Mouse (Mus musculus): ENCODE data around the gene Coq9. TPM values are rescaled to one million over a fixed set of nuclear protein-coding genes. Genes with fewer than 3 reads are reported as not detected.

Coq9 gene
- 32.7 TPM for polyA plus RNA-seq (2014; fragmentation: Illumina TruSeq; extraction: RNeasy Lipid Tissue Mini Kit (QIAGEN cat#74804); ENCODE audit: insufficient read depth, low read depth, low replicate concordance)

GRCm38 (mm10) chr8:94837662-94838574 is at the start of gene Coq9, which contains the start of gene Ciapin1:
TSS of gene Coq9 (plus strand) at chr8:94838321.
TSS of gene Ciapin1 (minus strand) at chr8:94838358.

DNA sequence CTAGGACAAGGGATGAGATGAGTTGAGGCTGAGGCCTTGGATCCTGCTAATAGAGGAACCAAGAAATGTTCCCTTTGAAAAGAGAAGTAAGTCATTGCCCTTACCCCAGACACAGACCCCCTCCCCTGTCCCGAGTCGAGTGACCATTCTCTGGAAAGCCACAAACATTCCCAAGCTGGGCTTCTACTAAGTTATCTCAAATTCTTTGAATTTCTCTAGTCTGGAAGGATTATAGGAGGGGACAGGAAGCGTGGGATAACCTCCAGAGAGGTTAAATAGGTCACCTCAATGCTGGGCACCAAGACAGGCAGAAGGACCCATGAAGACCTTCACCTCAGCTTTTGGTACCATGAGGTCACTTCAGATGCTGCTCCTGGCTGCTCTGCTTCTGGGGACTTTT is 28.0 kb upstream of the Coq9 start, which contains the start of gene Ccl17:
Ccl17 (plus strand) TSS at position 301 of the 400 bp plus-strand sequence.

GRCm38 (mm10) chr8:94857346-94858173 is 19.4 kb downstream of the Coq9 start, which contains the start of gene Polr2c:
TSS of gene Polr2c (plus strand) at chr8:94857450.

DNA sequence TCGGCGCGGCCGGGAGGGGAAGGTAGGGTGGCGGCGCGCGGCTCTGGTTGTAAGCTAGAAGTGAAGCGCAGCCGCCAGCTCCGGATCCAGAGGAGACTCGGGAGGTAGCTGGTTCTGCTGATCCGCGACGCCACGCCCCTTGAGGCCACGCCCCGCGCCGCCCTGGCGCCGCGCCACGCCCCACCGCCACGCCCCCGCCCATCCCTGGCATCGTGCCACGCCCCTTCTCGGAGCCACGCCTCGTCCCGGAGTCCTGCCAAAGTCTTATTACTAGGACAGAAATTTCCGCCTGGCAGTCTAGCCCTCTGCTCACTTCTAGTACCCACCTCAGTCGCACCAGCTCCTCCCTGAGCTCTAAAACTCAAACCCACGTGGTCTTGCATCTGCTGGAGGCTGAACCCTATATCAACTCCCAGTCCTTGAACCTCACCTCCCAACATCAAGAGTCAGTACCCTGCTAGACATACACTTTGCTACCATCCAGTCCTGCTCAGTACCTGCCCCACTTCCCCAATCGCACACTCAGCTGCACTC is 38.1 kb downstream of the Coq9 start, which contains the start of gene Dok4:
Dok4 (minus strand) TSS at position 134 of the 534 bp plus-strand sequence.

Other genes with a start within 250 kb of the Coq9 start
- 6.9 TPM for gene Rspry1, start 236.4 kb upstream of the Coq9 start, polyA plus RNA-seq (2014; fragmentation: Illumina TruSeq; extraction: RNeasy Lipid Tissue Mini Kit (QIAGEN cat#74804); ENCODE audit: insufficient read depth, low read depth, low replicate concordance)
- 19.3 TPM for gene Fam192a, start 236.3 kb upstream of the Coq9 start, polyA plus RNA-seq (2014; fragmentation: Illumina TruSeq; extraction: RNeasy Lipid Tissue Mini Kit (QIAGEN cat#74804); ENCODE audit: insufficient read depth, low read depth, low replicate concordance)
- 94.7 TPM for gene Arl2bp, start 171.7 kb upstream of the Coq9 start, polyA plus RNA-seq (2014; fragmentation: Illumina TruSeq; extraction: RNeasy Lipid Tissue Mini Kit (QIAGEN cat#74804); ENCODE audit: insufficient read depth, low read depth, low replicate concordance)
- 60.3 TPM for gene Pllp, start 142.0 kb upstream of the Coq9 start, polyA plus RNA-seq (2014; fragmentation: Illumina TruSeq; extraction: RNeasy Lipid Tissue Mini Kit (QIAGEN cat#74804); ENCODE audit: insufficient read depth, low read depth, low replicate concordance)
- gene Ccl22, start 92.7 kb upstream of the Coq9 start, polyA plus RNA-seq (2014; fragmentation: Illumina TruSeq; extraction: RNeasy Lipid Tissue Mini Kit (QIAGEN cat#74804); ENCODE audit: insufficient read depth, low read depth, low replicate concordance) = 5.5 TPM
- gene Cx3cl1, start 66.3 kb upstream of the Coq9 start, polyA plus RNA-seq (2014; fragmentation: Illumina TruSeq; extraction: RNeasy Lipid Tissue Mini Kit (QIAGEN cat#74804); ENCODE audit: insufficient read depth, low read depth, low replicate concordance) = 18.1 TPM
- gene Ccl17, start 27.9 kb upstream of the Coq9 start, polyA plus RNA-seq (2014; fragmentation: Illumina TruSeq; extraction: RNeasy Lipid Tissue Mini Kit (QIAGEN cat#74804); ENCODE audit: insufficient read depth, low read depth, low replicate concordance) = 29.6 TPM
- 22.1 TPM for gene Ciapin1, start within 50 bp of the Coq9 start, polyA plus RNA-seq (2014; fragmentation: Illumina TruSeq; extraction: RNeasy Lipid Tissue Mini Kit (QIAGEN cat#74804); ENCODE audit: insufficient read depth, low read depth, low replicate concordance)
- 60.7 TPM for gene Polr2c, start 19.1 kb downstream of the Coq9 start, polyA plus RNA-seq (2014; fragmentation: Illumina TruSeq; extraction: RNeasy Lipid Tissue Mini Kit (QIAGEN cat#74804); ENCODE audit: insufficient read depth, low read depth, low replicate concordance)
- gene Dok4, start 38.0 kb downstream of the Coq9 start, polyA plus RNA-seq (2014; fragmentation: Illumina TruSeq; extraction: RNeasy Lipid Tissue Mini Kit (QIAGEN cat#74804); ENCODE audit: insufficient read depth, low read depth, low replicate concordance) = 21.7 TPM
- 8.3 TPM for gene Ccdc102a, start 79.8 kb downstream of the Coq9 start, polyA plus RNA-seq (2014; fragmentation: Illumina TruSeq; extraction: RNeasy Lipid Tissue Mini Kit (QIAGEN cat#74804); ENCODE audit: insufficient read depth, low read depth, low replicate concordance)
- gene Adgrg5, start 85.4 kb downstream of the Coq9 start, polyA plus RNA-seq (2014; fragmentation: Illumina TruSeq; extraction: RNeasy Lipid Tissue Mini Kit (QIAGEN cat#74804); ENCODE audit: insufficient read depth, low read depth, low replicate concordance) = 1.3 TPM
- gene Adgrg1, start 136.4 kb downstream of the Coq9 start, polyA plus RNA-seq (2014; fragmentation: Illumina TruSeq; extraction: RNeasy Lipid Tissue Mini Kit (QIAGEN cat#74804); ENCODE audit: insufficient read depth, low read depth, low replicate concordance) = 29.7 TPM
- 2.0 TPM for gene Adgrg3, start 179.4 kb downstream of the Coq9 start, polyA plus RNA-seq (2014; fragmentation: Illumina TruSeq; extraction: RNeasy Lipid Tissue Mini Kit (QIAGEN cat#74804); ENCODE audit: insufficient read depth, low read depth, low replicate concordance)
- 8.8 TPM for gene Drc7, start 216.8 kb downstream of the Coq9 start, polyA plus RNA-seq (2014; fragmentation: Illumina TruSeq; extraction: RNeasy Lipid Tissue Mini Kit (QIAGEN cat#74804); ENCODE audit: insufficient read depth, low read depth, low replicate concordance)
- gene Katnb1, start 242.9 kb downstream of the Coq9 start, polyA plus RNA-seq (2014; fragmentation: Illumina TruSeq; extraction: RNeasy Lipid Tissue Mini Kit (QIAGEN cat#74804); ENCODE audit: insufficient read depth, low read depth, low replicate concordance) = 5.5 TPM

All from lung, adult 10 weeks (tissue).